Mouse (Mus musculus): ENCODE measurements around the gene Limch1. TPM values are rescaled to one million over a fixed set of nuclear protein-coding genes. Genes with fewer than 3 reads are reported as not detected.

The Limch1 gene
- total and polyA plus RNA-seq, 3 experiments, result 0.05 TPM; not detected in 2

DNA sequence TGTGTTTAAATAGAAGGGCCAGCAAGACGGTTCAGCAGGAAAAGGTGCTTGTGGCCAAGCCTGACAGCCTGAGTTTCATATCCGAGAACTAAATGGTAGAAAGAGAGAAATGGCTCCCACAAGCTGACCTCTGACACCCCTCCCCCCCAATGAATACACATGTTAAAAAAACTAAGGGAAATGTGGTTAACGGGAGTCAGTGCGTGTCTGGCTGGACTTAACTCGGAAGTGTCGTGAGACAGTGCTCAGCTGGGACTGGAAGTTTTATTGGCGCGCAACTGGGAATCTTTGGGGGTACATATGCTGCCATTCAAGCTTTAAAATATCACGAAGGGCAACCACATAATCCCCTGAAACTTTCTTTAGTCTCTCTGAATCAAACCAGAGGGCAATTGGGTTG is 23.0 kb upstream of the Limch1 start:
- H3K27me3 ChIP-seq (replicated peaks), result no peaks in the 10 kb centered on the region
- no peaks in the 10 kb centered on the region for H3K9me3 ChIP-seq (replicated peaks; ENCODE audit: low read length)
- TF ChIP-seq ZMIZ1 (IDR thresholded peaks at IDR 0.05; ENCODE audit: low read depth, low read length), result no peak
- TF ChIP-seq TBP (conservative IDR thresholded peaks at IDR 0.05; ENCODE audit: low read depth, low read length), result no peak
- TF ChIP-seq CHD2 (IDR thresholded peaks at IDR 0.05; ENCODE audit: low read length), result no peak
- no peak for TF ChIP-seq MAFK (IDR thresholded peaks at IDR 0.05; ENCODE audit: insufficient replicate concordance, low read length)
- TF ChIP-seq JUN (IDR thresholded peaks at IDR 0.05; ENCODE audit: insufficient read depth, low read depth, low read length), result no peak
- no peak for TF ChIP-seq KAT2A (IDR thresholded peaks at IDR 0.05; ENCODE audit: insufficient replicate concordance, low read length)
- H3K4me1 ChIP-seq (ENCODE audit: control insufficient read depth in 1 of 2, insufficient read depth in 2 of 2), result peaks cover 0 to 2% of the 10 kb centered on the region in 2 experiments; a peak in 1 of 4 replicates
- DNase-seq (ENCODE audit: extremely low read depth), result no peak
- no peak overlapping the region for H3K4me3 ChIP-seq (replicated peaks in 1 of 3; ENCODE audit: low read depth in 2 of 3, low read length in 2 of 3, poor library complexity in 1 of 3)
- H3K4me2 ChIP-seq (ENCODE audit: insufficient read depth, low read depth, poor library complexity, severe bottlenecking), result no peak overlapping the region
- dilution Hi-C loops (cut with MboI; ENCODE audit: extremely low pct_ligation_motif_present, extremely low pct_unique_long_range_greater_than_20kb, low sequenced_read_pairs), result no loop called here
- no peaks in the 10 kb centered on the region for H3K36me3 ChIP-seq (replicated peaks in 1 of 2; ENCODE audit: control insufficient read depth in 1 of 2, insufficient read depth in 1 of 2, low read length in 1 of 2)
- H3K79me2 ChIP-seq (replicated peaks; ENCODE audit: control insufficient read depth, extremely low read depth, insufficient read depth, poor library complexity, severe bottlenecking), result no peaks in the 10 kb centered on the region
- in situ Hi-C loops (cut with MboI; ENCODE audit: low pct_ligation_motif_present, low pct_unique_long_range_greater_than_20kb, low sequenced_read_pairs), result loop anchor here (25.0 kb wide), 1 partner anchor 490 kb away; no protein-coding TSS in a partner anchor
- H3K9ac ChIP-seq (ENCODE audit: insufficient read depth, low read depth), result no peak overlapping the region
- H3K27ac ChIP-seq (ENCODE audit: insufficient read depth, low read depth), result no peak overlapping the region

DNA sequence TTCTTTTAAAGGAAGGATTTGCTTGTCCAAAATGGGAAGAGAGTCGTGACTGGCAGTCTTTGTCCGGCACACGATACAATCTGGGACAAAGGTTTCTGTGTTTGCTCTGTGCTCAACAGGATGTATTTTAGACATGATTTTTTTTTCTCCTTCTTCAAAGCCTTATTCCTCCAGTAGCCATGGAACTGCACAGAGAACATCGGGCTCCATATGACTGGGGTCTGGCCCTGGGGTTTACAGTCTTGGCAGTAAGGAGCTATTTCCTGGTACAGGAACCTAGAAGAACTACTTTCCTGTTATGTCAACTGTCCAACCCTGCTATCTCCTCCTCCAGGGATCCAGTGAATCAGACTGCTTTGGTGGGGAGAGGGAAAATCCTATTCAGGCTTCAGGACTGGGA is 22.6 kb upstream of the Limch1 start:
- H3K4me2 ChIP-seq (ENCODE audit: insufficient read depth, low read depth, poor library complexity, severe bottlenecking), result no peak overlapping the region
- peaks cover 0 to 2% of the 10 kb centered on the region in 2 experiments; a peak in 1 of 4 replicates for H3K4me1 ChIP-seq (ENCODE audit: control insufficient read depth in 1 of 2, insufficient read depth in 2 of 2)
- in situ Hi-C loops (cut with MboI; ENCODE audit: low pct_ligation_motif_present, low pct_unique_long_range_greater_than_20kb, low sequenced_read_pairs) (loop anchor here (25.0 kb wide), 1 partner anchor 489 kb away; no protein-coding TSS in a partner anchor), dilution Hi-C loops (cut with MboI; ENCODE audit: extremely low pct_ligation_motif_present, extremely low pct_unique_long_range_greater_than_20kb, low sequenced_read_pairs) (no loop called here)
- H3K4me3 ChIP-seq (replicated peaks in 1 of 3; ENCODE audit: low read depth in 2 of 3, low read length in 2 of 3, poor library complexity in 1 of 3), result no peak overlapping the region
- H3K27ac ChIP-seq (ENCODE audit: insufficient read depth, low read depth), result no peak overlapping the region
- no peaks in the 10 kb centered on the region for H3K36me3 ChIP-seq (replicated peaks in 1 of 2; ENCODE audit: control insufficient read depth in 1 of 2, insufficient read depth in 1 of 2, low read length in 1 of 2)
- H3K9me3 ChIP-seq (replicated peaks; ENCODE audit: low read length), result no peaks in the 10 kb centered on the region
- H3K9ac ChIP-seq (ENCODE audit: insufficient read depth, low read depth), result no peak overlapping the region
- H3K79me2 ChIP-seq (replicated peaks; ENCODE audit: control insufficient read depth, extremely low read depth, insufficient read depth, poor library complexity, severe bottlenecking), result no peaks in the 10 kb centered on the region
- TF ChIP-seq MYC (IDR thresholded peaks at IDR 0.05; ENCODE audit: low read depth, low read length) (no peak), HCFC1 (IDR thresholded peaks at IDR 0.05; ENCODE audit: low read depth, low read length) (no peak), IRF4 (IDR thresholded peaks at IDR 0.05; ENCODE audit: low read depth, low read length) (no peak)
- no peaks in the 10 kb centered on the region for H3K27me3 ChIP-seq (replicated peaks)
- no peak for DNase-seq (ENCODE audit: extremely low read depth)

DNA sequence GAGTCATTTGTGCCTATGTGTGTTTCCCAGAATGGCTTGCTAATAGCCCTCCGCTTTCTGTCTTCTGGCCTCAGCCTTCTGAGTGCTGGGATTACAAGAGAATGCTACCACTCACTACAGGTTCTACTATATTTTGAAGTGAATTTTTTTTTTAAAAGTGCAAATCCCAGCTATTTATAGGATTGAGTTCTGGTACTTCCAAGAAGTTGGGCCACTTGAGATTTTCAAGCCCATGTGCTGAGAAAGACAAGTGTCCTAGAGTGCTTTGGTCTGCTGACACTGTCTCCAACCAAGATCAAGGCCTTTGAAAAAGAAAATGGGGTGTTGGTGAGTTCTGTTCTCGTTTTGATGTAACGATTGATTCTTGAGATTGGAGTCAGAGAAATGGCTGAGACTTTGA is 22.0 kb upstream of the Limch1 start:
- in situ Hi-C loops (cut with MboI; ENCODE audit: low pct_ligation_motif_present, low pct_unique_long_range_greater_than_20kb, low sequenced_read_pairs), result loop anchor here (25.0 kb wide), 1 partner anchor 489 kb away; no protein-coding TSS in a partner anchor

More for the DNA sequence above, 22.0 kb upstream of the Limch1 start:
- H3K36me3 ChIP-seq (replicated peaks in 1 of 2; ENCODE audit: control insufficient read depth in 1 of 2, insufficient read depth in 1 of 2, low read length in 1 of 2), result no peaks in the 10 kb centered on the region
- no peaks in the 10 kb centered on the region for H3K27me3 ChIP-seq (replicated peaks)
- no peak overlapping the region for H3K9ac ChIP-seq (ENCODE audit: insufficient read depth, low read depth)
- DNase-seq (ENCODE audit: extremely low read depth), result no peak
- no peak overlapping the region for H3K27ac ChIP-seq (ENCODE audit: insufficient read depth, low read depth)
- H3K9me3 ChIP-seq (replicated peaks; ENCODE audit: low read length), result no peaks in the 10 kb centered on the region
- H3K4me1 ChIP-seq (ENCODE audit: control insufficient read depth in 1 of 2, insufficient read depth in 2 of 2), result peaks cover 0 to 2% of the 10 kb centered on the region in 2 experiments; a peak in 1 of 4 replicates
- H3K79me2 ChIP-seq (replicated peaks; ENCODE audit: control insufficient read depth, extremely low read depth, insufficient read depth, poor library complexity, severe bottlenecking), result no peaks in the 10 kb centered on the region
- TF ChIP-seq ETS1 (conservative IDR thresholded peaks at IDR 0.05; ENCODE audit: low read depth, low read length) (no peak), GABPA (IDR thresholded peaks at IDR 0.05; ENCODE audit: insufficient replicate concordance, low read depth, low read length) (no peak), ZKSCAN1 (IDR thresholded peaks at IDR 0.05; ENCODE audit: borderline replicate concordance, low read depth, low read length) (no peak), IRF4 (IDR thresholded peaks at IDR 0.05; ENCODE audit: low read depth, low read length) (no peak), JUND (conservative IDR thresholded peaks at IDR 0.05; ENCODE audit: low read depth, low read length) (no peak), POLR2A (IDR thresholded peaks at IDR 0.05; ENCODE audit: low read depth, low read length) (no peak), USF1 (IDR thresholded peaks at IDR 0.05; ENCODE audit: low read depth, low read length) (no peak), NRF1 (IDR thresholded peaks at IDR 0.05; ENCODE audit: low read depth, low read length) (no peak), MYC (IDR thresholded peaks at IDR 0.05; ENCODE audit: low read depth, low read length) (no peak), RAD21 (IDR thresholded peaks at IDR 0.05; ENCODE audit: low read depth, low read length) (no peak)
- dilution Hi-C loops (cut with MboI; ENCODE audit: extremely low pct_ligation_motif_present, extremely low pct_unique_long_range_greater_than_20kb, low sequenced_read_pairs), result no loop called here
- H3K4me2 ChIP-seq (ENCODE audit: insufficient read depth, low read depth, poor library complexity, severe bottlenecking), result no peak overlapping the region
- H3K4me3 ChIP-seq (replicated peaks in 1 of 3; ENCODE audit: low read depth in 2 of 3, low read length in 2 of 3, poor library complexity in 1 of 3), result no peak overlapping the region
